Mouse (Mus musculus): ENCODE results near the gene Klrg2.

Gene Klrg2

DNA sequence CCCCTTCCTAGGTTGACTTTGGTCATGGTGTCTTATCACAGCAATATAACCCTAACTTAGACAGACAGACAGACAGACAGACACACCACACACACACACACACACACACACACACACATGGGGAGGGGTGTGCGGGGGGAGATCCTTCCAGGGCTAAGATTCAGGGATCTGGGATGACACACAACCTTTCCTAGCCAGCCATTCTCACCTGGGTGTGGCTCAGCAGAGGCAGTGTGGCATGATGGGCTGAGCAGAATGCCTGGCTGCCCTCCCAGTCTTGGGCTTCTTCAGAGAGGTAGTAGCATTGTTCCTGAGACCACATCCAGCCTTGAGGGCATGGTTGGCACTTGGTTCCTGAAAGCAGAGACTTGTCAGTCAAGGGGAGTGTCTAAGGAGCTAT, 7.5 kb downstream of the Klrg2 start:
- no peak for DNase-seq (ENCODE audit: low spot score)

DNA sequence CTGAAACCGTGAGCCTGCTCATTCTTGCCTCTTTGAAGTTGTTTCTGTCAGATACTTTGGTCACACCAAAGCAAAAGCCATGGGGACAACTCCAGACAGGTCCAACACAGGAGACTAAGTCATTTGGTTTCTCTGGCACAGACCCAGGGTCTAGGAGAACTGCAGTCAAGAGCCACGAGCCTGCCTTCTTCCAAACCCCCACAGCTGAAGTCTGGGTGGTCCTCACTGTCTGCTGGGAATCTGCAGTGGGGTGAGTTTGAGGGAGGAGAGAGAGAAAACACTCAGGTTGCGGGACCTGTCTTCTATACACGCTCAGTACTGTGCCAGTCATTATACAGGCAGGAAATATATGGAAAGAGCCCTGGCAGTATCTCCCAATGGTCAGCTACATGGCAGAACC, 9.6 kb downstream of the Klrg2 start:
- DNase-seq (ENCODE audit: low spot score), result no peak

DNA sequence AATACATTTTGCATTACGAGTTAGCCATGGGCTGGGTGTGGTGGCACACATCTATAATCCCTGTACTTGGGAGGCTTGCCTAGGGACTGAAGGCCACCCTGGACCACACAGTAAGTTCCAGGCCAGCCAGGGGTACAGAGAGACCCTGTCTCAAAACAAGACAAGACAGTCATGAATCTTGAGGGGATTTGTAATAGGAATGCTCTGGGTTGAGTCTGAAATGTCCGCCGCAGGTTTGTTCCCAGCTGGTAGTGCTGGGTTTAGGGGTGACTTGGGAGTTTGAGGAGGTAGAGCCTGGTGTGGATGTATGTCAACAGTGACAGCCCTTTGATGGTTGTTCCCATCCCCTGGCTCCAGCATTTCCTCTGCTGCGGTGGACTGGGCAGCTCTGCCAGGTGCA, 10.0 kb downstream of the Klrg2 start:
- no peak for DNase-seq (ENCODE audit: low spot score)

DNA sequence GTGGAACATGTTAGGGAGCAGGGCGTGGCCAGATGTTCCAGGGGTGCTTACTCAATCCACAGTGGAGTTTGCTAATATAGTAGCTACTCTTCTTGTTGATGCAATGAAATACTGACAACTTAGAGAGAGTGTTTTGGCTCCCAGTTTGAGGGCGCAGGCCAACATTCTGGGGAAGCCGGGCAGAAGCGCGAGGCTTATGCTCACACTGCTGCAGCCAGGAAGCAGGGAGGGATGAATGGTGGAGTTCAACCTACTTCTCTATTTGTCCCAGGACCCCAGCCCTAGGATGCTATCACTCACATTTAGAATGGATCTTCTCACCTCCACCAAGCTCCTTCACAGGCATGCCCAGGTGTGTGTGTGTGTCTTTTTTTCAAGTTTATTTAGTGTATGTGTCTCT, 11.0 kb downstream of the Klrg2 start:
- DNase-seq (ENCODE audit: low spot score), result no peak

DNA sequence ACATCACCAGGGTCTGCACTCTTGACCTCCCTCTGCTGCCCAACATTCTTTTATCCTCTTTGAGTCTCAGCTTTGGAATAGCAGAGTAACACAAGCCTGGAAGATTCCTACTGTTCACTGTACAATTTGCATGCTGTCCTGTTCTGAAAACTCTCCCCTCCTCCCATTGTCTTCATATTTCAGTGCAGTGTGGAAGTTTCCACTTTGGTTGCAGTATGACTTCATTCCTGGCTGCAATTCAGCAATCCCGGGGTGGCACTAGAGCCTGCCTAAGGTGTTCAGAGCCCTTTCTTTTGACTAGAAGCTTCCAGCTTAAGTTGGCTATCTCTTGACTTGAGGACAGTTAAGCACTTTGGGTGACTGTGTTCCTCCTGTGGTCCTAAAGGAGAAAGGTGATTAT, 12.6 kb downstream of the Klrg2 start:
- DNase-seq (ENCODE audit: low spot score), result no peak

DNA sequence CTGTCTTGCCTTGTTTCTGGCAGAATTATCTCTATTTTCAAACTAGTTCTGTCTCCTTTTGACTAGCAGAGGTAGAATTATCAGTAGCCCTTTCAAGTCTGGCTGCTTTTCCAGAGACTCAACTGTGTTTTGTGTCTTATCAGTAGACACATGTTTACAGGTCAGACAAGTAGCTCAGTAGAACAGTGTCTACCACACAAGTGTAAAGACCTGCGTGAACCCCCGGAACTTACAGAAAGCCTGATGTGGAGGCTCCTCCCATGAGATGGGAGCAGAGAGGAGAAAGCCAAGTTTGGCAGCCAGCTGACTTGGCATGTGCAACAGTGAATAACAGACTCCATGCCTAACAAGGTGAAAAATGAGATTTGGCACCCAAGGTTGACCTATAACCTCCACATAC, 13.6 kb downstream of the Klrg2 start:
- no peak for DNase-seq (ENCODE audit: low spot score)

DNA sequence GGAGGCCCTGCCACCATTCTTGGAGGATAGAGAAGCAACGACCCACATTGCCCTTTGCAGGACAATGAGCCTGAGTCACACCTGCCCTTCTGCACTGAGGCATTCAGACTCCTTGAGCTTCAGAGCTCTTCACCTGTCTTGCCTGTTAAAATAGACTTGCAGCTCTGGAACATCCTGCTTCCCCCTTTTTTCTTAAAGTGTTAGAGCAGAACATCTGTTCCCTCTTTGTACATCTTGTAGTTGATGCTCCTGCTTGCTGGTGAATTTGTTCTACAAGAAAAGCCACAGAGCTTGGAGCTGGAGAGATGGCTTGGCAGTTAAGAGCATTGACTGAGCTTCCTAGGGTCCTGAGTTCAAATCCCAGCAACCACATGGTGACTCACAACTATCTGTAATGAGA, 14.6 kb downstream of the Klrg2 start:
- no peak for DNase-seq (ENCODE audit: low spot score)

DNA sequence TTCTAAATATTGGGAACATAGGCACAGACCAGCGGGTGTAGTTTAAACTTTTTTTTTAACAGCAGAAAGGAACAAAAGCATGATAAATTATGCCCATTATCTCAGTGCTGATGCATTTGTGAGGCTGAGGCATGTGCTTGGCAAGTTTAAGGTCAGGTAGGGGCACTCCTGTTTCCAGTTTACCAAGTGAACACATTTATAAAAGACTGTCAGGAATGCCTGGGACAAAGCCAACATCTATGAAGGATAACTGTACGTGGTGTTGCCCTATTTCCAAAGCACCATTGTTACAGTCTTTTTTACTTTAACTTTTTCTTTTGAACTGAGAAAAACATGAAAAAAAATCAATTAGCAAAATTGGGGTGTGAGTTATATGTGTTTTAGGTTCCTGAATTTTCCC, 27.1 kb downstream of the Klrg2 start:
- no peak for DNase-seq (ENCODE audit: low spot score)

DNA sequence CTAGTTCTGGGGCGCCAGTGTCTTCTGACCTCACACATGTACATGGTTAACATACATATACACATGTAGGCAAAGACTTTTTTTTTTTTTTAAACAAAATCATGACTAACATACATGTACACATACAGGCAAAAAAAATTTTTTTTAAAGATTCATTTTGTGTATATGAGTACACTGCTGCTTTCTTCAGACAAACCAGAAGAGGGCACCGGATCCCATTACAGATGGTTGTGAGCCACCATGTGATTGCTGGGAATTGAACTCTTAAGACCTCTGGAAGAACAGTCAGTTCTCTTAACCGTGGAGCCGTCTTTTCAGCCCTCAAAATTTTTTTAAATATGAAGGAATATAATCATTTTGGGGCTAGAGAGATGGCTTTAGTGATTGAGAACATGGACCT, 39.6 kb downstream of the Klrg2 start:
- no peak for DNase-seq (ENCODE audit: low spot score)

DNA sequence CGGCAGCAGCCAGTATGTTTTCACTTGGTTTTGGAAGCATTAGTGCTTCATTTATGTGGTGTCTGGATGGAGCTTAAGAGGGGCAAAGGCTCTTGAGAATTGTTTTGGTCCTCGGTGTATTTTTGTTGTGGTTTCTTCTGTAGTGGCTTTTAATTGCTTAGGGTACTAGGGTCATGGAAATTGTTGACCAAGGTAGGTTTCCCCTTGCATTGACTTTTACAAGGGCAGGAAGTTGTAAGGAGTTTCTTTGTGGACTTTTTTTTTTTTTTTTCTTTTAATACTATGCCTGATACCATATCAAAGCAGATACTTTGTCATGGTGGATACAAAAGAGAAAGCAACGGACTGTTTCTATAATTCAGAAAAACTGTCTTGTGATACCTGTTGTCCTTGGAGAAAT, 55.3 kb downstream of the Klrg2 start:
- no peak for DNase-seq (ENCODE audit: low spot score)

DNA sequence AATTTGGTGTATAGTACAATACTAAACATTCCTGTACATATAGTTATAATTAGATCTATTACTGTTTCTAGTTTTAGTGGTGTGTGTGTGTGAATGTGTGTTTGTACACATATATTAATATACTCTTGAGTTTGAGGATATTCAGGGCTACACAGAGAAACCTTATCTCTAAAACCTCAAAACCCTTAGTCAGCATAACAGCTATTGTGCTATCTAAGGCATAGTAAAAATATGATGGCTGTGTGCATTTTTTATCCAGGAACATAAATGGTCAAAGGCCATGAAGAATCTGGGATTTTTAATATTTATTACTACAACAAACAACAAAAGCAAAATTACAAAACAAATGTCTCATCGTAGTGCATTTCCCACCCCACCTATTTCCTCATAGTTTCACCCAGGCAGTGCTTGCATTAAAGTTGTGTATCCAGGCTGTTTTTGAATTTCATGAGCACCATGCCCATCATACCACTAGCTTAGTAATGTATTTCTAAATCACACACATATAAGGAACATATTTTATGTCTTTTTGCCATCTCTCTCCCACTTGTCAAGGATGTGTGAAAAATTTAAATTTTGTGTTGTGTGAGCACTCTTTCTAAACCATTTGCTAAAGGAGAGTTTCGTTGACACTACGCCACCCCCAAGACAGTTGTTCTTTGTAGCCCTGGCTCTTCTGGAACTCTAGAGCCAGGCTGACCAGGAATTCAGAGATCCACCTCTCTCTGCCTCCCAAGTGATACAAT, 56.8 kb downstream of the Klrg2 start:
- DNase-seq (ENCODE audit: low spot score), result no peak

DNA sequence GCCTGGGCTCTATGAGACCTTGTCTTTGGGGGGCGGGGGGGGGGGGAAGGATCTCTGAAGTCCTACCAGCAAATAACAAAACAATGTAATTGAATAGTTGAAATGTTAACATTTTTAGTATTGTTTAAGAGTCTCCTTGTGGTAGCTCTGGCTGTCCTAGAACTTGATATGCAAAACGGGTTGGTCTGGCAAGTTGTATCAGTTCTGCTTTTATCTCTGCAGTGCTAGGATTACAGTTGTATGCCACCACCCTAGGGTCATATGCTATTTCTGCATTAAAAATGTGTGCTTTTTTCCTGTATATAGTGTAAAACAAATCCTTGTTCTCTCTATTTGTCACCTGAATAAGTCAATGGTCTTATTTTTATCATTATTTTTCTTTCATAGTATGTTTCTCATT, 60.9 kb downstream of the Klrg2 start:
- no peak for DNase-seq (ENCODE audit: low spot score)
